Mouse (Mus musculus) cortical plate, adult 2 months (tissue): ENCODE measurements around the gene Wnk4.

Experiments
- CTCF ChIP-seq: fragments of 200-500 bp; IDR thresholded peaks from 2 replicates; pipeline ENCODE4 v1.5.1; 2011; ENCODE audit warnings: mild to moderate bottlenecking, control low read depth, low read length; ENCODE audit not compliant: insufficient read depth; ENCODE audit errors: extremely low read depth
- POLR2A ChIP-seq: fragments of 200-500 bp; IDR thresholded peaks from 2 replicates; pipeline ENCODE4 v1.6.1; 2011; ENCODE audit warnings: mild to moderate bottlenecking, low read length, control low read depth; ENCODE audit not compliant: insufficient read depth; ENCODE audit errors: extremely low read depth

DNA sequence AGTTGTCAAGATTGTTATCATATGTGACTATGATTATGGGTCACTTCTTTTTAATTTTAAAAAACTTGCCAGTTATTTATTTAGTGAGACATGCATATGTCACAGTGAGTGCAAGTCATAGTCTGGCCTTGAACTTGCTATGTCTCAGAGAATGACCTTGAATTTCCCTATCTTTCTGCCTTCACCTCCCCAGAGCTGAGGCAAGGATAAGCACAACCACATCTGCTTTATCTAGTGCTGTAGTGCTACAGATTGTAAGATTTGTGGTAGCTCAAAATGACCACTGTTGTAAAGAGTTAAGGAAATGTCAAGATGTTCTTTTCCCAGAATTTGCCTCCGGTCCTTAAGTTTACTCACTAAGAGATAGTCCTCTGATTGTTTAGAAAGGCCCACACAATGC is 27.1 kb upstream of the Wnk4 start:
- TF ChIP-seq CTCF (no peak), POLR2A (no peak)
